Mouse (Mus musculus) ovary, adult 10 weeks (tissue): ENCODE data around the gene Bcl2a1a. TPM values are rescaled to one million over a fixed set of nuclear protein-coding genes. Genes with fewer than 3 reads are reported as not detected.

Source experiments
- polyA plus RNA-seq: library from polyadenylated mRNA; stranded (reverse); fragments of 350-450 nt; fragmentation: Illumina TruSeq; extraction: RNeasy Lipid Tissue Mini Kit (QIAGEN cat#74804); gene quantifications from one replicate; pipeline ENCODE4 v1.2.3, GENCODE M21; 2014

Gene Bcl2a1a
- polyA plus RNA-seq, result 5.2 TPM

GRCm38 (mm10) chr9:88956670-88957153, at the start of gene Bcl2a1a:
Bcl2a1a (plus strand) TSS chr9:88956900.

Other genes with a start within 250 kb of the Bcl2a1a start
- gene Mthfsl, start 236.6 kb upstream of the Bcl2a1a start, polyA plus RNA-seq, result 29.0 TPM
- gene Bcl2a1d, start 225.0 kb upstream of the Bcl2a1a start, polyA plus RNA-seq, result 8.5 TPM
- not detected for gene Trim43c, start 117.7 kb upstream of the Bcl2a1a start, polyA plus RNA-seq
- gene Trim43b, start 135.9 kb downstream of the Bcl2a1a start, polyA plus RNA-seq, result not detected
- 27.9 TPM for gene Bcl2a1b, start 242.3 kb downstream of the Bcl2a1a start, polyA plus RNA-seq
- 6.2 TPM for gene Gm29094, start 242.5 kb downstream of the Bcl2a1a start, polyA plus RNA-seq